Mouse (Mus musculus): ENCODE data around the gene Ap1m1. TPM values are rescaled to one million over a fixed set of nuclear protein-coding genes. Genes with fewer than 3 reads are reported as not detected.

The Ap1m1 gene
- total RNA-seq, 2 experiments from 2014 or later = 66.8 to 81.0 TPM

- DNase-seq = no peak
Measured at GRCm38 (mm10) chr8:72257902-72258238, 18.1 kb downstream of the Ap1m1 start.

GRCm38 (mm10) chr8:72259862-72260261 lies 20.0 kb downstream of the Ap1m1 start:
- no peak for DNase-seq

- peak; percentile 32 for DNase-seq
Measured at GRCm38 (mm10) chr8:72260585-72260984, 20.8 kb downstream of the Ap1m1 start.

GRCm38 (mm10) chr8:72261019-72261418 lies 21.2 kb downstream of the Ap1m1 start:
- peak; percentile 77 for DNase-seq

- DNase-seq = no peak
Measured at GRCm38 (mm10) chr8:72261431-72261830, 21.6 kb downstream of the Ap1m1 start.

- peak; percentile 57 for DNase-seq
Measured at GRCm38 (mm10) chr8:72261872-72262271, 22.1 kb downstream of the Ap1m1 start.

GRCm38 (mm10) chr8:72262756-72263155 lies 22.9 kb downstream of the Ap1m1 start:
- DNase-seq = peak; percentile 74

GRCm38 (mm10) chr8:72263451-72263850 lies 23.6 kb downstream of the Ap1m1 start:
- DNase-seq = peak; percentile 46

GRCm38 (mm10) chr8:72265342-72265741 lies 25.5 kb downstream of the Ap1m1 start:
- DNase-seq = peak; percentile 40

GRCm38 (mm10) chr8:72266671-72267070 lies 26.9 kb downstream of the Ap1m1 start:
- DNase-seq = no peak

- DNase-seq = no peak
Measured at GRCm38 (mm10) chr8:72267106-72267505, 27.3 kb downstream of the Ap1m1 start.

GRCm38 (mm10) chr8:72268356-72268755 lies 28.5 kb downstream of the Ap1m1 start:
- DNase-seq = peak; percentile 68

- no peak for DNase-seq
Measured at GRCm38 (mm10) chr8:72270606-72271005, 30.8 kb downstream of the Ap1m1 start.

- no peak for DNase-seq
Measured at GRCm38 (mm10) chr8:72271051-72271660, 31.3 kb downstream of the Ap1m1 start.

GRCm38 (mm10) chr8:72271691-72272090 lies 31.9 kb downstream of the Ap1m1 start:
- DNase-seq = no peak

- DNase-seq = peak; percentile 79
Measured at GRCm38 (mm10) chr8:72272361-72272760, 32.5 kb downstream of the Ap1m1 start.

GRCm38 (mm10) chr8:72273111-72273770 lies 33.4 kb downstream of the Ap1m1 start:
- DNase-seq = no peak

- DNase-seq = no peak
Measured at GRCm38 (mm10) chr8:72273807-72274206, 34.0 kb downstream of the Ap1m1 start.

- DNase-seq = no peak
Measured at GRCm38 (mm10) chr8:72277244-72277643, 37.4 kb downstream of the Ap1m1 start.

GRCm38 (mm10) chr8:72279151-72279550 lies 39.3 kb downstream of the Ap1m1 start:
- no peak for DNase-seq

- peak; percentile 57 for DNase-seq
Measured at GRCm38 (mm10) chr8:72281634-72282033, 41.8 kb downstream of the Ap1m1 start.

- DNase-seq = no peak
Measured at GRCm38 (mm10) chr8:72285285-72285684, 45.5 kb downstream of the Ap1m1 start.

GRCm38 (mm10) chr8:72289051-72289450 lies 49.2 kb downstream of the Ap1m1 start:
- DNase-seq = no peak

- DNase-seq = no peak
Measured at GRCm38 (mm10) chr8:72291104-72291503, 51.3 kb downstream of the Ap1m1 start.

All from adrenal gland, postnatal 10 days (tissue).